Mouse (Mus musculus) adrenal gland, postnatal 36 days (tissue): ENCODE data around the gene Rnf39. TPM values are rescaled to one million over a fixed set of nuclear protein-coding genes. Genes with fewer than 3 reads are reported as not detected.
"Not testable (repeated sequence)": the region's sequence is repeated elsewhere in the genome, so short reads cannot be mapped to it uniquely, and the experiment has no call there.

Experiments used
- DNase-seq, 2 experiments: peaks; one replicate each; pipeline ENCODE4 v3.0.0; 2021; ENCODE audit warnings: mixed read lengths in 1 of 2
- total RNA-seq, 2 experiments: library from RNA; stranded (reverse); gene quantifications; 2 replicates each; pipeline ENCODE4 v1.2.3; 2021

Gene Rnf39
- total RNA-seq, 2 experiments from 2014 or later, result 0.16 TPM; not detected in 1

- no peak for DNase-seq
Measured at GRCm38 (mm10) chr17:36982253-36983155, 39.8 kb downstream of the Rnf39 start.

- DNase-seq, result no peak
Measured at GRCm38 (mm10) chr17:36988475-36988874, 45.8 kb downstream of the Rnf39 start.

- DNase-seq, result no peak
Measured at GRCm38 (mm10) chr17:36989437-36989836, 46.7 kb downstream of the Rnf39 start, which contains the start of gene H2-M5. TSS of gene H2-M5 (minus strand) at chr17:36989537.

GRCm38 (mm10) chr17:36990630-36991029 is 47.9 kb downstream of the Rnf39 start:
- not testable (repeated sequence) for DNase-seq

- DNase-seq, result no peak
Measured at GRCm38 (mm10) chr17:36992336-36993104, 49.8 kb downstream of the Rnf39 start.

GRCm38 (mm10) chr17:36993770-36994325 is 51.1 kb downstream of the Rnf39 start:
- DNase-seq, result no peak

- DNase-seq, result no peak
Measured at GRCm38 (mm10) chr17:36994528-36994927, 51.8 kb downstream of the Rnf39 start.

GRCm38 (mm10) chr17:36995448-36995847 is 52.7 kb downstream of the Rnf39 start:
- DNase-seq, result no peak

- DNase-seq, result peak; percentile 85 to 88
Measured at GRCm38 (mm10) chr17:36997033-36997735, 54.5 kb downstream of the Rnf39 start.

Other genes starting within 250 kb of the Rnf39 start
- gene H2-M10.5, start 170.0 kb upstream of the Rnf39 start, total RNA-seq, result not detected
- gene H2-M10.6, start 130.7 kb upstream of the Rnf39 start, total RNA-seq, result not detected
- gene Trim26, start 105.8 kb upstream of the Rnf39 start, total RNA-seq, result 10 to 100 TPM; 57.8 to 61.3 TPM
- gene Trim15, start 75.7 kb upstream of the Rnf39 start, total RNA-seq, result under 1 TPM in 1 of 2 experiments, not detected in 1; 0.16 TPM
- gene Trim10, start 73.3 kb upstream of the Rnf39 start, total RNA-seq, result under 1 TPM; 0.20 to 0.43 TPM
- gene Trim40, start 52.8 kb upstream of the Rnf39 start, total RNA-seq, result under 1 TPM; 0.23 to 0.40 TPM
- not detected for gene Trim31, start 44.8 kb upstream of the Rnf39 start, total RNA-seq
- gene Ppp1r11, start 8.8 kb downstream of the Rnf39 start, total RNA-seq, result 100 to 1,000 TPM in 1 of 2 experiments, 10 to 100 TPM in 1; 91.8 to 102 TPM
- gene Znrd1, start 15.6 kb downstream of the Rnf39 start, total RNA-seq, result 10 to 100 TPM; 44.2 to 45.0 TPM
- gene Znrd1as, start 15.7 kb downstream of the Rnf39 start, total RNA-seq, result 10 to 100 TPM in 1 of 2 experiments, 1 to 10 TPM in 1; 9.0 to 13.6 TPM
- not detected for gene 2410137M14Rik, start 38.3 kb downstream of the Rnf39 start, total RNA-seq
- gene H2-M5, start 46.6 kb downstream of the Rnf39 start, total RNA-seq, result not detected
- 1 to 10 TPM; 1.5 to 3.3 TPM for gene Zfp57, start 58.2 kb downstream of the Rnf39 start, total RNA-seq
- not detected for gene Mog, start 80.5 kb downstream of the Rnf39 start, total RNA-seq
- gene Gabbr1, start 103.0 kb downstream of the Rnf39 start, total RNA-seq, result 10 to 100 TPM; 23.7 to 26.4 TPM
- gene Olfr90, start 145.6 kb downstream of the Rnf39 start, total RNA-seq, result not detected
- not detected for gene Olfr91, start 155.4 kb downstream of the Rnf39 start, total RNA-seq
- not detected for gene Olfr92, start 177.2 kb downstream of the Rnf39 start, total RNA-seq
- gene Olfr93, start 218.6 kb downstream of the Rnf39 start, total RNA-seq, result not detected